Comparison of ENCODE assay signal across 18 mouse cellular contexts in the genomic region with DNA sequence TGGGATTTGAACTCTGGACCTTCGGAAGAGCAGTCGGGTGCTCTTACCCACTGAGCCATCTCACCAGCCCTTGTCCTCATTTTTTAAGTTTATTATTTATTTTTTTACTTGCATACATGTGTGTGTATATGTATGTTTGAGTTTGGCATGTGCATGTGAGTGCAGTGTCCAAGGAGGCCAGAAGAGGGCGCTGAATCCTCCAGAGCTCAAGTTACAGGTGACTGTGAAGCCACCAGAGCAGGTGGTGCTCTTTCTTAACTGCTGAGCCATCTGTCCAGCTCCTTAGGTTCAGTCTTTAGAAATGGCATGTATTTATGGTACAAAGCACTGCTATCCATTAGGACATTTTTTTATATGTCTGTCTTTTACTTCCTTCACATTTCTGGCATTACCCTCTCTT.
A peak's percentile ranks its signal among the peaks of the same experiment; 100 is the strongest.
DNase-seq lines count a peak whose midpoint lies in the region; ATAC-seq and TF ChIP-seq lines count a peak whose summit lies in the region.
"Had no signal": no experiment of that assay in that cellular context is flagged by ENCODE, and none has a peak within 500 bp of the region (broad histone marks: within the 10 kb centered on the region; RNA-seq: fewer than 3 reads in every experiment).

No protein-coding gene starts in this region.

- peak; percentile 15 for DNase-seq in CD4-positive, CD25-positive, alpha-beta regulatory T cell, adult 2 months (ENCODE audit: low read depth, low spot score)
- no peak for DNase-seq in left cerebral cortex, adult 2 months (ENCODE audit: extremely low spot score in 1 of 2, low spot score in 2 of 2)
- DNase-seq in left cerebral cortex, adult 8-10 months (ENCODE audit: low spot score in 2 of 2), result no peak
- DNase-seq in A20 (ENCODE audit: low read depth, low spot score), result peak; percentile 19
- no peak for DNase-seq in brain, embryonic 14.5 days (ENCODE audit: low read depth)
- DNase-seq in frontal cortex, postnatal 14 days (ENCODE audit: low spot score in 2 of 2), result no peak
- no peak for DNase-seq in spleen, adult 18-20 months
- DNase-seq: adrenal gland, postnatal 10 days; cerebellum, adult 8-10 months; gastrocnemius, postnatal 36 days; kidney, adult 2 months; kidney, postnatal 36 days; lung, postnatal 14 days; right cerebral cortex, postnatal 14 days; thymus, adult 18-20 months had no signal

- TF ChIP-seq POLR2A in brain, embryonic 14.5 days (IDR thresholded peaks at IDR 0.05; ENCODE audit: borderline replicate concordance, extremely low read depth, insufficient read depth, insufficient read length, poor library complexity, severe bottlenecking), result no peak

- no peak for ATAC-seq in CD4-positive, CD25-positive, alpha-beta regulatory T cell, adult 4 months

- no peak overlapping the region for H3K27ac ChIP-seq in left cerebral cortex, adult 2 months
- H3K27ac ChIP-seq: hindbrain, embryonic 15.5 days; neural tube, embryonic 12.5 days had no signal

- intact Hi-C loops in left cerebral cortex, adult 2 months (cut with DNase I), result no loop called here

- peak; percentile 22 for TF ChIP-seq CTCF in left cerebral cortex, adult 2 months (IDR thresholded peaks at IDR 0.05)
- peak; percentile 5; the same call in 1 of the 2 replicates for TF ChIP-seq CTCF in brain, embryonic 14.5 days (IDR thresholded peaks at IDR 0.05; ENCODE audit: borderline replicate concordance, extremely low read depth, insufficient read depth, insufficient read length)

- no peak overlapping the region for H3K4me3 ChIP-seq in left cerebral cortex, adult 2 months
- H3K4me3 ChIP-seq: hindbrain, embryonic 15.5 days; neural tube, embryonic 12.5 days had no signal

Comparison
In these comparisons a context has a peak if more than half of its experiments do, and no peak if none do; other contexts are left out.
1. DNase-seq: peak in CD4-positive, CD25-positive, alpha-beta regulatory T cell, adult 2 months (single experiment) and A20 (single experiment); none in left cerebral cortex, adult 2 months (0 of 2), left cerebral cortex, adult 8-10 months (0 of 2), brain, embryonic 14.5 days (single experiment), frontal cortex, postnatal 14 days (0 of 2) and spleen, adult 18-20 months (0 of 2).